Mouse (Mus musculus) lung, postnatal 0 days (tissue): ENCODE data around the gene Mmp14.

ENCODE experiments used
- CTCF ChIP-seq: IDR thresholded peaks from 2 replicates; pipeline ENCODE4 v1.5.1; 2016; ENCODE audit warnings: antibody characterized with exemption, mild to moderate bottlenecking
- EP300 ChIP-seq: IDR thresholded peaks from 2 replicates; pipeline ENCODE4 v1.6.1; 2016; ENCODE audit warnings: antibody characterized with exemption, mild to moderate bottlenecking, control low read depth

DNA sequence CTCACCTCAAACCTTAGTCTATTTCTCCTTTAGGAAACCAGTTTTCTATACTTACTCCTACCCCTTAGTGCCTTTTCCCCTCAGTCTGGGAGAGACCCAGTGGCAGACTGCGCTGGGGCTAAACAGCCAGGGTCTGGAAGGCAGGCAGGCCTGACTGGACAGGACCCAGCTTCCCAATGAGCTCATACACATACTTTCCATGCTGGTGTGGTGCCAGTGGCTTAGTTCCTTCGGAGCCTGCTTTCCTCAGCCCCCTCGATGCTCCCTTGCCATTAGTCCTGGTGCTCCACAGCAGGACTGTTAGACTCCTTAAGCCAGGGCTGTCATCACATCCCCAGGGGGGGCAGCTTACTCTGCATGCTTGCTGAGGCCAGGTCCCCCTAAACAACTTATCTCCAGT, 14.1 kb downstream of the Mmp14 start:
- no peak for TF ChIP-seq EP300
- TF ChIP-seq CTCF = no peak
